Mouse (Mus musculus) mammary gland, adult 2 months (tissue): ENCODE measurements around the gene Ttbk1. TPM values are rescaled to one million over a fixed set of nuclear protein-coding genes. Genes with fewer than 3 reads are reported as not detected.

Experiments used
- polyA plus RNA-seq: library from polyadenylated mRNA; depleted of rRNA; stranded (reverse); fragments of >200 nt; gene quantifications from 2 replicates; pipeline ENCODE4 v1.2.3, GENCODE M21; 2012; ENCODE audit warnings: low replicate concordance; rRNA removed

Gene Ttbk1
- 0.33 and 0.61 TPM in 2 replicates for polyA plus RNA-seq

GRCm38 (mm10) chr17:46487431-46487830 lies at the start of gene Ttbk1:
Gene Ttbk1, minus strand, starts transcription at chr17:46487675.

GRCm38 (mm10) chr17:46496623-46497434 lies 9.4 kb upstream of the Ttbk1 start, which contains the start of gene Dnph1:
Gene Dnph1, plus strand, starts transcription at chr17:46496711.

GRCm38 (mm10) chr17:46438298-46438873 lies 49.1 kb downstream of the Ttbk1 start, which contains the start of gene Slc22a7:
Gene Slc22a7, minus strand, starts transcription at chr17:46438457.

GRCm38 (mm10) chr17:46428761-46429414 lies 58.6 kb downstream of the Ttbk1 start, which contains the start of gene Crip3:
Gene Crip3, plus strand, starts transcription at chr17:46428926.

Other genes with a start within 250 kb of the Ttbk1 start
- gene Polr1c, start 239.6 kb downstream of the Ttbk1 start, polyA plus RNA-seq = 30.8 and 44.5 TPM in 2 replicates
- gene Yipf3, start 239.6 kb downstream of the Ttbk1 start, polyA plus RNA-seq = 286 and 320 TPM in 2 replicates
- gene Lrrc73, start 234.1 kb downstream of the Ttbk1 start, polyA plus RNA-seq = 1.2 and 2.9 TPM in 2 replicates
- 38.5 and 59.6 TPM in 2 replicates for gene Tjap1, start 204.6 kb downstream of the Ttbk1 start, polyA plus RNA-seq
- 1.8 and 2.0 TPM in 2 replicates for gene Dlk2, start 190.3 kb downstream of the Ttbk1 start, polyA plus RNA-seq
- 22.9 and 27.6 TPM in 2 replicates for gene Abcc10, start 159.3 kb downstream of the Ttbk1 start, polyA plus RNA-seq
- gene Zfp318, start 103.9 kb downstream of the Ttbk1 start, polyA plus RNA-seq = 26.3 and 34.3 TPM in 2 replicates
- gene Crip3, start 58.7 kb downstream of the Ttbk1 start, polyA plus RNA-seq = 5.5 and 15.0 TPM in 2 replicates
- gene Slc22a7, start 49.2 kb downstream of the Ttbk1 start, polyA plus RNA-seq = 0.41 TPM in 1 of 2 replicates, not detected in the other
- gene Dnph1, start 9.0 kb upstream of the Ttbk1 start, polyA plus RNA-seq = 1.5 and 2.5 TPM in 2 replicates
- gene Cul9, start 58.7 kb upstream of the Ttbk1 start, polyA plus RNA-seq = 28.6 and 40.6 TPM in 2 replicates
- 176 and 261 TPM in 2 replicates for gene Srf, start 68.5 kb upstream of the Ttbk1 start, polyA plus RNA-seq
- gene Ptk7, start 141.8 kb upstream of the Ttbk1 start, polyA plus RNA-seq = 14.6 and 22.5 TPM in 2 replicates
- 14.0 and 17.3 TPM in 2 replicates for gene Klc4, start 158.3 kb upstream of the Ttbk1 start, polyA plus RNA-seq
- 83.5 and 162 TPM in 2 replicates for gene Mrpl2, start 158.6 kb upstream of the Ttbk1 start, polyA plus RNA-seq
- 36.6 and 61.4 TPM in 2 replicates for gene Cul7, start 162.7 kb upstream of the Ttbk1 start, polyA plus RNA-seq
- gene Rrp36, start 186.7 kb upstream of the Ttbk1 start, polyA plus RNA-seq = 29.3 and 29.6 TPM in 2 replicates
- 48.0 and 62.7 TPM in 2 replicates for gene Mea1, start 191.1 kb upstream of the Ttbk1 start, polyA plus RNA-seq
- 83.6 and 114 TPM in 2 replicates for gene Klhdc3, start 193.2 kb upstream of the Ttbk1 start, polyA plus RNA-seq
- 57.9 and 60.6 TPM in 2 replicates for gene Ppp2r5d, start 217.4 kb upstream of the Ttbk1 start, polyA plus RNA-seq
- gene Pex6, start 223.8 kb upstream of the Ttbk1 start, polyA plus RNA-seq = 72.0 and 135 TPM in 2 replicates
- gene Gnmt, start 241.5 kb upstream of the Ttbk1 start, polyA plus RNA-seq = 1.8 and 15.7 TPM in 2 replicates